Mouse (Mus musculus) monocyte, adult 2 months (primary cell): ENCODE data around the gene Med9.
"Not testable (repeated sequence)": the region's sequence is repeated elsewhere in the genome, so short reads cannot be mapped to it uniquely, and the experiment has no call there.

Experiments
- DNase-seq, 2 experiments: peaks; one replicate each; pipeline ENCODE4 v3.0.0; 2022; ENCODE audit warnings: low spot score in 2 of 2, low read depth in 1 of 2

The Med9 gene

GRCm38 (mm10) chr11:59944855-59945254 lies 3.2 kb upstream of the Med9 start:
- not testable (repeated sequence) for DNase-seq

GRCm38 (mm10) chr11:59948401-59948767 lies 378 bp downstream of the Med9 start:
- DNase-seq: no peak

GRCm38 (mm10) chr11:59952892-59953291 lies 4.9 kb downstream of the Med9 start:
- no peak for DNase-seq

- no peak for DNase-seq
These were observed 8.7 kb downstream of the Med9 start for GRCm38 (mm10) chr11:59956749-59957148.

- DNase-seq: no peak
These were observed 11.4 kb downstream of the Med9 start for GRCm38 (mm10) chr11:59959453-59959852.

GRCm38 (mm10) chr11:59960476-59961337 lies 12.7 kb downstream of the Med9 start:
- DNase-seq: no peak

GRCm38 (mm10) chr11:59961338-59961875 lies 13.4 kb downstream of the Med9 start:
- no peak for DNase-seq

- no peak for DNase-seq
These were observed 14.6 kb downstream of the Med9 start for GRCm38 (mm10) chr11:59962590-59962989.

- no peak for DNase-seq
These were observed 15.6 kb downstream of the Med9 start for GRCm38 (mm10) chr11:59963364-59964162.

- no peak for DNase-seq
These were observed 16.3 kb downstream of the Med9 start for GRCm38 (mm10) chr11:59964163-59964758.

- no peak for DNase-seq
These were observed 16.8 kb downstream of the Med9 start, which contains the start of gene Rasd1 for GRCm38 (mm10) chr11:59964818-59965217. Gene Rasd1, minus strand, starts transcription at chr11:59964944.

- peak in 1 of 2 experiments; percentile 46 for DNase-seq
These were observed 17.5 kb downstream of the Med9 start for GRCm38 (mm10) chr11:59965227-59966101.

GRCm38 (mm10) chr11:59966102-59966483 lies 18.1 kb downstream of the Med9 start:
- DNase-seq: no peak

GRCm38 (mm10) chr11:59967765-59968164 lies 19.8 kb downstream of the Med9 start:
- DNase-seq: no peak

- DNase-seq: no peak
These were observed 22.8 kb downstream of the Med9 start for GRCm38 (mm10) chr11:59970780-59971179.

- DNase-seq: no peak
These were observed 23.7 kb downstream of the Med9 start for GRCm38 (mm10) chr11:59971691-59972090.

GRCm38 (mm10) chr11:59973389-59973788 lies 25.4 kb downstream of the Med9 start:
- no peak for DNase-seq

GRCm38 (mm10) chr11:59975241-59975640 lies 27.2 kb downstream of the Med9 start:
- no peak for DNase-seq

GRCm38 (mm10) chr11:59977831-59978230 lies 29.8 kb downstream of the Med9 start:
- DNase-seq: no peak

GRCm38 (mm10) chr11:59989406-59989805 lies 41.4 kb downstream of the Med9 start:
- no peak for DNase-seq
